Mouse (Mus musculus): ENCODE measurements at regions not wholly inside any gene's neighbourhood (a gene's known extent, or its start where the extent isn't known, plus 50 kb on each side); places are given as distances from the start of the nearest gene placed in this dataset.

- DNase-seq (ENCODE audit: low spot score): no peak
- no peaks in the 10 kb centered on the region for H3K36me3 ChIP-seq (replicated peaks; ENCODE audit: control insufficient read depth, insufficient read depth, low read length)
These were observed 54.0 kb upstream of the Ripor2 start for GRCm38 (mm10) chr13:24527812-24528531.

More at GRCm38 (mm10) chr13:24527812-24528531, 54.0 kb upstream of the Ripor2 start:
- Histone ChIP-seq H3K27ac (ENCODE audit: low read depth) (no peak overlapping the region), H3K9me3 (replicated peaks; ENCODE audit: control insufficient read depth, low read length) (no peaks in the 10 kb centered on the region), H3K4me2 (ENCODE audit: low read depth, low read length) (no peak overlapping the region), H3K4me3 (ENCODE audit: low read depth, low read length) (no peak overlapping the region), H3K4me1 (ENCODE audit: control insufficient read depth, insufficient read depth) (no peaks in the 10 kb centered on the region), H3K9ac (replicated peaks; ENCODE audit: low read depth, low read length) (no peak overlapping the region), H3K27me3 (ENCODE audit: control insufficient read depth, insufficient read depth, low read length) (no peaks in the 10 kb centered on the region)
- peak; percentile 24; the same call in 1 of the 2 replicates for TF ChIP-seq CTCF (IDR thresholded peaks at IDR 0.05; ENCODE audit: low read depth)
- no peak for TF ChIP-seq EP300 (IDR thresholded peaks at IDR 0.05; ENCODE audit: low read depth)
- 65% methylated on average over 5 of the region's 5 CpGs for WGBS
- ATAC-seq (ENCODE audit: insufficient read depth, low read depth): no peak

All from heart, postnatal 0 days (tissue).